Comparison of ENCODE assay signal across 25 mouse cellular contexts in the genomic region with DNA sequence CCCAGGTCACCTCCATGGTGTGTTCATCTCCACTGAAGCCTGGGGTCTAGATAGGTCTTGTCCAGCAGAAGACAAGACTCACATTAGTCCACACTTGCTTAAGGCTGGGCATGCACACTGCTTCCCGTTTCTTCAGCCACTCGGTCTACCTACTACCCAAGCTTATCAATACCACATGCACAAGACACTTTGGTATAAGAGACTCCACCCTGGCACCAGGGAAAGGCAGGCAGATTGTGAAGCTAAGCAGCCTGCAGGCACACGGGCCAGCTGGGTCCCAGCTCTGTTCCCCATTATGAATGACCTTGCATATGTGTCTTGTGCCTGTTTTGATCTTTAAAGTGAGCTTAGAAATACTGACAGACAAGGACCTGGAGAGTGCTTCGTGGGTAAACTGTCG. TPM values are rescaled to one million over a fixed set of nuclear protein-coding genes. Genes with fewer than 3 reads are reported as not detected.
A peak's percentile ranks its signal among the peaks of the same experiment; 100 is the strongest.
DNase-seq lines count a peak whose midpoint lies in the region; ATAC-seq lines count a peak whose summit lies in the region.
"Had no signal": no experiment of that assay in that cellular context is flagged by ENCODE, and none has a peak within 500 bp of the region (broad histone marks: within the 10 kb centered on the region; RNA-seq: fewer than 3 reads in every experiment).

No protein-coding gene starts in this region.

- no peak overlapping the region for H3K27ac ChIP-seq in midbrain, embryonic 11.5 days (ENCODE audit: low read depth, low read length)
- H3K27ac ChIP-seq in midbrain, embryonic 14.5 days (replicated peaks; ENCODE audit: low read depth, low read length) = no peak overlapping the region
- no peak overlapping the region for H3K27ac ChIP-seq in kidney, embryonic 14.5 days (ENCODE audit: low read depth, low read length)
- H3K27ac ChIP-seq: forebrain, embryonic 10.5 days; forebrain, embryonic 13.5 days; gastrocnemius, adult 2 months; heart, embryonic 15.5 days; hindbrain, embryonic 10.5 days; hindbrain, embryonic 13.5 days; intestine, embryonic 15.5 days had no signal

- no peaks in the 10 kb centered on the region; the same call in 1 of the 2 replicates for H3K27me3 ChIP-seq in midbrain, embryonic 11.5 days (ENCODE audit: control insufficient read depth, insufficient read depth, low read length)
- no peaks in the 10 kb centered on the region for H3K27me3 ChIP-seq in midbrain, embryonic 14.5 days (ENCODE audit: control insufficient read depth, insufficient read depth, low read length)
- H3K27me3 ChIP-seq in kidney, embryonic 14.5 days (ENCODE audit: control insufficient read depth, insufficient read depth, low read length) = no peaks in the 10 kb centered on the region
- H3K27me3 ChIP-seq: forebrain, embryonic 13.5 days; hindbrain, embryonic 13.5 days; intestine, embryonic 15.5 days had no signal

- DNase-seq in midbrain, embryonic 11.5 days (ENCODE audit: low spot score, missing footprints) = peak; percentile 57
- no peak for DNase-seq in midbrain, embryonic 14.5 days
- no peak for DNase-seq in gastrocnemius, adult 18-20 months (ENCODE audit: low spot score)
- DNase-seq: adrenal gland, adult 2 months; adrenal gland, postnatal 14 days; cerebellum, adult 11 months; cerebellum, adult 8-10 months; cerebellum, postnatal 10 days; gastrocnemius, adult 2 months; gastrocnemius, postnatal 25 days; heart, adult 18-20 months; heart, postnatal 10 days; heart, postnatal 36 days had no signal

- ATAC-seq in midbrain, embryonic 11.5 days (ENCODE audit: low FRiP score) = no peak
- ATAC-seq in midbrain, embryonic 14.5 days (ENCODE audit: low FRiP score, low TSS enrichment) = no peak
- ATAC-seq in common myeloid progenitor, adult 5-6 weeks (replicated peaks; ENCODE audit: low read depth, poor library complexity, severe bottlenecking) = peak; percentile 53
- peak; percentile 78 for ATAC-seq in megakaryocyte progenitor cell, adult 5-6 weeks (replicated peaks; ENCODE audit: poor library complexity)
- ATAC-seq in kidney, embryonic 14.5 days (ENCODE audit: low FRiP score, low TSS enrichment) = no peak
- ATAC-seq: forebrain, embryonic 13.5 days; forebrain, embryonic 16.5 days; hindbrain, embryonic 16.5 days; intestine, embryonic 15.5 days had no signal

- no peak overlapping the region for H3K4me3 ChIP-seq in midbrain, embryonic 11.5 days (ENCODE audit: low read depth, low read length)
- no peak overlapping the region for H3K4me3 ChIP-seq in midbrain, embryonic 14.5 days (replicated peaks; ENCODE audit: low read depth, low read length)
- H3K4me3 ChIP-seq in kidney, embryonic 14.5 days (ENCODE audit: low read length) = no peak overlapping the region
- H3K4me3 ChIP-seq: forebrain, embryonic 10.5 days; forebrain, embryonic 13.5 days; gastrocnemius, adult 2 months; heart, embryonic 12.5 days; heart, embryonic 15.5 days; hindbrain, embryonic 10.5 days; hindbrain, embryonic 13.5 days; intestine, embryonic 15.5 days had no signal

- no peak overlapping the region for H3K9ac ChIP-seq in midbrain, embryonic 11.5 days (ENCODE audit: low read length)
- H3K9ac ChIP-seq in midbrain, embryonic 14.5 days (replicated peaks; ENCODE audit: low read length) = no peak overlapping the region
- no peak overlapping the region for H3K9ac ChIP-seq in kidney, embryonic 14.5 days (ENCODE audit: low read depth, low read length)
- H3K9ac ChIP-seq: forebrain, embryonic 13.5 days; heart, embryonic 12.5 days; heart, embryonic 15.5 days; hindbrain, embryonic 13.5 days; intestine, embryonic 15.5 days had no signal

- H3K9me3 ChIP-seq in midbrain, embryonic 11.5 days (ENCODE audit: control insufficient read depth, low read length) = no peaks in the 10 kb centered on the region
- no peaks in the 10 kb centered on the region for H3K9me3 ChIP-seq in midbrain, embryonic 14.5 days (ENCODE audit: control insufficient read depth, low read length)
- no peaks in the 10 kb centered on the region for H3K9me3 ChIP-seq in kidney, embryonic 14.5 days (ENCODE audit: control insufficient read depth, low read length)
- H3K9me3 ChIP-seq: forebrain, embryonic 10.5 days; forebrain, embryonic 13.5 days; heart, embryonic 12.5 days; heart, embryonic 15.5 days; hindbrain, embryonic 10.5 days; hindbrain, embryonic 13.5 days; intestine, embryonic 15.5 days had no signal

- no peak overlapping the region for H3K4me2 ChIP-seq in midbrain, embryonic 11.5 days
- no peak overlapping the region for H3K4me2 ChIP-seq in midbrain, embryonic 14.5 days (ENCODE audit: low read length)
- H3K4me2 ChIP-seq in kidney, embryonic 14.5 days (replicated peaks; ENCODE audit: low read depth, low read length) = no peak overlapping the region
- H3K4me2 ChIP-seq: forebrain, embryonic 13.5 days; heart, embryonic 12.5 days; heart, embryonic 15.5 days; hindbrain, embryonic 13.5 days; intestine, embryonic 15.5 days had no signal

- 77% methylated on average over 5 of the region's 5 CpGs for WGBS in midbrain, embryonic 11.5 days
- WGBS in midbrain, embryonic 14.5 days = 71% methylated on average over 5 of the region's 5 CpGs
- 79% methylated on average over 5 of the region's 5 CpGs for WGBS in kidney, embryonic 14.5 days

- no peaks in the 10 kb centered on the region for H3K36me3 ChIP-seq in midbrain, embryonic 11.5 days (ENCODE audit: control insufficient read depth, insufficient read depth, low read length)
- H3K36me3 ChIP-seq in midbrain, embryonic 14.5 days (ENCODE audit: control insufficient read depth, insufficient read depth, low read length) = no peaks in the 10 kb centered on the region
- H3K36me3 ChIP-seq in kidney, embryonic 14.5 days (ENCODE audit: control insufficient read depth, insufficient read depth, low read length) = no peaks in the 10 kb centered on the region
- H3K36me3 ChIP-seq: forebrain, embryonic 10.5 days; heart, embryonic 12.5 days; heart, embryonic 15.5 days; hindbrain, embryonic 10.5 days; hindbrain, embryonic 13.5 days; intestine, embryonic 15.5 days had no signal

- H3K4me1 ChIP-seq in midbrain, embryonic 11.5 days (ENCODE audit: control insufficient read depth, insufficient read depth, low read length) = peaks cover 10% of the 10 kb centered on the region
- H3K4me1 ChIP-seq in midbrain, embryonic 14.5 days (ENCODE audit: control insufficient read depth, insufficient read depth, low read length) = peaks cover 4% of the 10 kb centered on the region; the same call in 1 of the 2 replicates
- peaks cover 4% of the 10 kb centered on the region; the same call in 1 of the 2 replicates for H3K4me1 ChIP-seq in kidney, embryonic 14.5 days (ENCODE audit: control insufficient read depth, insufficient read depth, low read length)
- H3K4me1 ChIP-seq: forebrain, embryonic 13.5 days; heart, embryonic 12.5 days; heart, embryonic 15.5 days had no signal

RNA-seq across cellular contexts. Expression of gene Cldn14, which starts 0.7 kb away (rescaled TPM):
- polyA plus RNA-seq in midbrain, embryonic 11.5 days (2014; fragmentation: Nextera tagmentation; extraction: Ambion mirVana) = not detected in 2 replicates
- not detected in 2 replicates for polyA plus RNA-seq in midbrain, embryonic 14.5 days (2014; fragmentation: Nextera tagmentation; extraction: Ambion mirVana)
- total RNA-seq in common myeloid progenitor, adult 5-6 weeks (2017) = not detected in 2 replicates
- total RNA-seq in megakaryocyte progenitor cell, adult 5-6 weeks (2015) = not detected in 2 replicates
- total RNA-seq in megakaryocyte progenitor cell, adult 5-6 weeks (2017) = not detected in 2 replicates
- total RNA-seq in gastrocnemius, adult 18-20 months (2021) = not detected
- not detected in 2 replicates for polyA plus RNA-seq in kidney, embryonic 14.5 days (2014; fragmentation: Nextera tagmentation; extraction: Ambion mirVana)
- total RNA-seq: adrenal gland, adult 2 months; gastrocnemius, adult 2 months; gastrocnemius, postnatal 25 days; heart, adult 18-20 months; heart, postnatal 10 days; heart, postnatal 36 days had no signal
- polyA plus RNA-seq: forebrain, embryonic 10.5 days; forebrain, embryonic 13.5 days; forebrain, embryonic 16.5 days; heart, embryonic 12.5 days; heart, embryonic 15.5 days; hindbrain, embryonic 10.5 days; hindbrain, embryonic 13.5 days; hindbrain, embryonic 16.5 days had no signal

Comparison
In these comparisons a context has a peak if more than half of its experiments do, and no peak if none do; other contexts are left out.
1. ATAC-seq: peak in common myeloid progenitor, adult 5-6 weeks (single experiment) and megakaryocyte progenitor cell, adult 5-6 weeks (single experiment); none in midbrain, embryonic 11.5 days (single experiment), midbrain, embryonic 14.5 days (single experiment) and kidney, embryonic 14.5 days (single experiment).